Mouse (Mus musculus) heart, postnatal 4 days (tissue): ENCODE measurements around the gene Rab3c. TPM values are rescaled to one million over a fixed set of nuclear protein-coding genes. Genes with fewer than 3 reads are reported as not detected.
A peak's percentile ranks its signal among the peaks of the same experiment; 100 is the strongest.

Experiments used
- DNase-seq: peaks from one replicate; pipeline ENCODE4 v3.0.0; 2021
- total RNA-seq, 2 experiments: library from RNA; stranded (reverse); gene quantifications; 2 replicates each; pipeline ENCODE4 v1.2.3; 2021

Gene Rab3c
- total RNA-seq, 2 experiments from 2014 or later = 0.57 to 0.68 TPM

DNA sequence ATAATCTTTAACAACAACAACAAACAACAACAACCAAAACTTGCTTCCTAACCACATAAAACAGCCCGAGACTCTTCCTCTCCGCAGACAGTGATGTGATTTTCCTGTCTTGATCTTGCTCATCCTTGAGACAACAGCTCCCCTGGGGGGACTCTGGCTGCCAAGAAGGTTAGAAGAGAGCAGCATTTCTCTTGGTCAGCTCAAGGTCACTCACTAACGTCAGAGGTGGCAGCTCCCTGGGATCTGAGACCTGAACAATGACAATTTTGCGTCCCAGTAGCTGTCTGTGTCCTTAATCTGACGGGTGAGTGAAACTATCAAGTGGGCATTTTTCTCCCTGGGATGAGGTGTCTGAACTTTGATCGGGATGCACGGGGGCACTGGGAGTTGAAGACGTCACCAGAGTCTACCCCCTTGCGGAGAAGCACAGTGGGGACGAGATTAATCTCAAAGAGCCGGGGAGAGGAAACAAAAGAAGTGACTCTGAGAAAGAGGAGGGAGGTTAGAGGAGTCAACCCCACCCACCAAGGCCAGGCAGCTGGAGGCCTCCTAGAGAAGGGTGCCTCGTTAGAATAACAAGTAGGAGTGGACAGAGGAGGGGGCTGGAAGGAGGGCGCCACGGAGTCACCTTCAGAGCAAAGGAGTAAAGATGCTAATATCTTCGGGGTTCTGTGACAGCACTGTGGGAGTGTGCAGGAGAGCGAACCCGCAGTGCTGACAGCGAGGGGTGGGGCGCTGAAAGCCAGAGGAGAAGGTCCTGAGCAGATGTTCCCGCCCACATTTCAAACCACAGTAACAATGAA is 261.7 kb downstream of the Rab3c start:
- no peak for DNase-seq

DNA sequence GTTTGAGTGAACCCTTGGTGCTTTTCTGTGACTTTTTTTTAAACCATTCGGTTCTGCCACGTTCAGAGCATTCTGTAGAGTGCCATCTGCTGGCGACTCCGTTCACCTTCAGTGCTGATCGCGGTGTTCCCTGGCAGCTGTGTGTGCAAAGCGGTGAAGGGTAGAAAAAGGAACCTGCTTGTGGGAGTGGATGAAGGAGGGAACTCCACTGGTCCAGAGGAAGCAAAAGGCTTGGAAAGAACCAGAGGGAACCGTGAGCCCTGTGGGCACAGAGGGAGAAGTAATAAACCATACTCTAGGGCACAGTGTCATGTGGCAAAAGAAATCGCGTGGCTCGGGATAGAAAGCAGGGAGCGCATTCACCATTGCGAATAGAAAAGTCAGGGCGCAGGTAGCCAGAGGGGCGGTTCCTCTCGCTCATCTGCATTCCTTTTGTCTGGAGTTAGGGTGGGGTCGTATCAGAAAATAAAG is 262.3 kb downstream of the Rab3c start:
- DNase-seq = peak; percentile 90

DNA sequence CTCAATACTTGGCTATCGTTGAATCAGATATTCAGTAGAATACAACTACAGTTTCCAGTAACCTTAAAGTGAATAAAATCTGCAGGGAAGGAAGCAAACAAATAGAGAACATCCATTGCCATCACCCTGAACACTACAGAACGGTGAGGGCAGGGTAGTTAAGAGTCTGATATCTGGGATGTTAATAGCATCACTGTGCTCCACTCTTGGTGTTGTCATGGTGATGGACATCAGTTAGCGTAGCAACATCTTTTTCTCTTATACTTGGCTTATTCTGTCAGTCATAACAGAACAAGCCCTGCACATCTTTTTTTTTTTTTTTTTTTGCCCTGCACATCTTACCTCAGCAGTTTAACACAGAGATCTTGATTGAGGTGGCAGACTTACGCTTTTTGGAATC is 268.8 kb downstream of the Rab3c start:
- DNase-seq = no peak

DNA sequence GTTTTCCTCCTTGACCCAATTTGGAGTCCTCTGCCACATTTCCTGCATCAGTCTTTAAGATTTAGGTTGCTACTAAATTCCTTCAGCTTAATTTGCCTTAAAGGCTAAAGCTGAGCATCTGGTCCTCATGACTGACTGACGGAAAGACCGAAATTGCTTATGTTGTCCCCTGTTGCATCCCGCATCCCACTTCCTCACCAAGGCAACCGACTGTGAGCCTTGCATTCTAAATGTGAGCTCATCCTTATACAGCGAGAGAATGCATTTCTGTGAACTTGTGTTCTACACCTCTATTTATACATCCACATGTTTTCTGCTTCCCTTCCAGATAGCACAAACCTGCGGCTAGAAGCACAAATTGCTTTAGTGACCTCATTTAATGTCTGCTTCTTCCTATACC is 269.9 kb downstream of the Rab3c start:
- no peak for DNase-seq

DNA sequence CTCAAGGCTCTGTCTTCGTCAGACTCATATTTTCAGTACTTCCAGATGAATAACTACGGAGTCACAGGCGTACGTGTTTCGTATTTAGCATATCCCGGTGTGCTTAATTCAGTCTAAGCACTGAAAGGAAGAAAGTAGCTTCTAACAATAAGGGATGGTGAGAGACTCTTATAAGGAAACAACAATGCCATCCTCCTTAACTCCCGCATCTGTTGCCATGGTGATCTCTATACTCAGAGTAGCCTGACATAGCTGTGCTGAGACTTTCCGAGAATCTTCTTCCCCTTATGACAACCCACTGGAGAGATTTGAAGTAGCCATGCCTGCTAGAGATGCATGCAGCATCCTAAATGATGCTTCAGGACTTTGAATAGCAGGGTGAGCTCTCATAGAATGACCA is 272.3 kb downstream of the Rab3c start:
- DNase-seq = no peak

DNA sequence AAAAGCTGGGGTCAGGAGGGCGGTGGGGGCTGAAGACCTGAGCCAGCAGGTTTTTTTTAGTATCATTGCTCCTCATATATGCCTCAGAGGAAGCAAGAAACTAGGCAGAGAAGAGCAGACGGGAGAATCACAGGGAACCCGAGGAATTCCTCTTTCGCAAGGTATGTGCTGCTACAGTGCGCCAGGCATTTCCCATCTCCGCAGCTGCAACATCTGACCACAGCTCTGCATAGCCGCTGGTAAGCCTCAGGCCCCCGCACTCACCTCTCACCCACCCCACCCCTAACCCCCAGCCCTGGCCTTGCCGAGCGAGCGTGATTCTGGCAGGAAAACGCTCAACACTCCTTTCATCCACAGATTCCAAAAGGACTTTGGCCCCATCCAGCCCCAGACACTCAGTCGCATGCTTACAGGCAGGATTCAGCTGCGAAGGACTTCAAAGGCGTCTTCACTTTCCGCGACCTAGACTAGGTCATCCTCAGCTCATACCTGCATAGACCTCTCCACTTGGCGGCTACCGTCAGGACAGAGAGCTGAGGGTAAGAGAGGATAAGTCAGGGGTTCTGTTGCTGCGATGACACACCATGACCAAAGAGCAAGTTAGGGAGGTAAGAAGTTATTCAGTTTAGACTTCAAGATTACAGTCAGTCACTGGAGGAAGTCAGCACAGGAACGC is 274.6 kb downstream of the Rab3c start:
- DNase-seq = no peak

Other genes with a start within 250 kb of the Rab3c start
- under 1 TPM in 1 of 2 experiments, not detected in 1; 0.11 TPM for gene Gapt, start 76.2 kb upstream of the Rab3c start, total RNA-seq
- 100 to 1,000 TPM; 101 to 112 TPM for gene Plk2, start 114.0 kb upstream of the Rab3c start, total RNA-seq